Mouse (Mus musculus): Measurements from ENCODE around the gene Sprr3. TPM values are rescaled to one million over a fixed set of nuclear protein-coding genes. Genes with fewer than 3 reads are reported as not detected.

Gene Sprr3
- total RNA-seq (2023): not detected

DNA sequence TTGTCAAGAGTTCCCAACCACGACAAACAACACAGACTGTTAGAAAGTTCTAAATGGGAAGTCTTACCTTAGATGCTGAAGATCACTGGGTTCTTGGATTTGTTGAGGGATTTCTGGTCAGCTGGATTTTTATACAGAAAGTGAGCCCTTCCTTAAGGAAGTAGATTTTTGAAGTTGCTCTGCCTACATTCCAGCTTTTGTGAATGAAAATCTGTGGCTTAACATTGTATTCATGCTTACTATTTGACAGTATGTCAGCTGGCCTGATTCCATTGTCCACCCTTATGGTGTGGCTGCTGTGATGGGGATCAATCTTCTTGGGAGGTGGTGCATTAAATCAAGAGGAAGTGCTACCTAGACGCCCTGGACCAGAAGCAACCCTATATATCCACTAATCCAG, at the start of gene Sprr3:
Gene Sprr3, minus strand, starts transcription at position 101 of the 400 bp plus-strand sequence.

DNA sequence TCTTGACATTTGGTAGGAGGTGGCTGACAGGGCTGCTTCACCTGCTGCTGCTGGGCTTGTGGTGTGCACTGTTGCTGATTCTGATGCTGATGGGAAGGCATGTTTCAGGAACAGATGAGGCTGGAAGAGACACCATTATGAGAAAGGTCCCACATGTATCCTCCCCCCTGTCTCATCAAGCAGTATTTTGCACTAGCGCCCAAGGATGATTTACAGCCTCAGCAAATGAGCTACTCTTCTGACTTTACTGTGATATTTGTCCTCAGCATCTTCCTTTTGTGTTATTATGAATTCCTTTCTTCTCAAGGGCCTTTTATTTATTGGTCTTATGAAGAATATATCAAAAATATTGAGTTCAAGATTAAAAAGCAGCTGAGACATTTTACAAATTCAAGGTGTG, 41.9 kb upstream of the Sprr3 start, which contains the start of gene Sprr4:
Gene Sprr4, minus strand, starts transcription at position 101 of the 400 bp plus-strand sequence.

DNA sequence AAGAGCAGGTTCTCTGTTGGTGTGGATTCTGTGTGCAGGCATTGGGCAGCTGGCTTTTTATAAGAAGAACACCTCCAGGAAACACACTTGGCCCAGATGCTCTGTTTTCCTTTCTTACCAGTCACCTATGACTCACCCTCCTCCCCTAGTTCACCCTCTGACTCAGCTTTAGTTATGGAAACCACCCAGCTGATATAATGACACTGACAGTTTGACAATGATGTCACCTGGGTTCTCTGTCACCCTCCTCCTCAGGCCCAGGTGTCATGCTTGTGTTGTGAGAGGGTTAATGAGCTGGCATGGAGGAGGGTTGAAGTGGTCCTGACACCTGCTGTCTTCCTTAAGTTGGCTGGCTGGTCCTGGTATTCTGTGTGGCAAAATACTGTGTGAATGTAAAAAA, 27.3 kb upstream of the Sprr3 start, which contains the start of gene Sprr1a:
Gene Sprr1a, minus strand, starts transcription at position 33 of the 400 bp plus-strand sequence.

DNA sequence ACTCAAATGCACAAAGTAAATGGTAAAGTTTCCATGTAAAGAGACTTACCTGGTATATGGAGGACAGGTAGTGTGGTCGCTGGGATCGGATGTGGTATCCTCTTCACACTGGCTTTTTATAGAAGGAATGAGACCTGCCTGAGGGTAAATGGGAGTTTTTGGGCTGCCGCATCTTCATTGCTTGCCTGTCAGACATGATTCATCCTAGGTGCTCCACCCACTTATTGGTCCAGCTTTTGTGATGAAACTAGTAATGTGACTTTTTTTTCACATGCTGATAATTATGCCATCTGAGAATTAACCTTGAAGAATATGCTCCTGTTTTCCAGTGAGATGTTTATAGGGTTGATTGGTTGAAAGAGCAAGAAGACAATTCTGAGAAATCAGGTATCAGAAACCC, 19.8 kb downstream of the Sprr3 start, which contains the start of gene Sprr1b:
Gene Sprr1b, minus strand, starts transcription at position 101 of the 400 bp plus-strand sequence.

DNA sequence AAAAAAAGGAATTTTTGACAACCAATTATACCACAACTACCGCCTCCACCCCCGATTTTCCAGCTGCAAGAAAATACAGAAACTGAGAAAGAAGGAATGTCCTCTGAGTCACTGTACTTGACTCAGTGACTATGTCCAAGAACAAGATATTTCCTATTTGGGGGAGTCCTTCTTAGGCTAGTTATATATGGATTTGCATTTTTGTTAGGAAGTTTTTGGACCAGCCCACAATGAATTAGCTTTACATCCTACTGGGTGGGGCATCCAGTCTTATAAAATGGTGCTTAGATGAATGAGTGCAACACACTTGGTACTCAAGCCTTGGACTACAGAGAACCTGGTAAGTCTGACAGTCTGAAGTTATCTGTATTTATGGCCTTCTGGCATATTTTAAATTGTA, 26.2 kb downstream of the Sprr3 start, which contains the start of gene Sprr2k:
Gene Sprr2k, plus strand, starts transcription at position 301 of the 400 bp plus-strand sequence.

DNA sequence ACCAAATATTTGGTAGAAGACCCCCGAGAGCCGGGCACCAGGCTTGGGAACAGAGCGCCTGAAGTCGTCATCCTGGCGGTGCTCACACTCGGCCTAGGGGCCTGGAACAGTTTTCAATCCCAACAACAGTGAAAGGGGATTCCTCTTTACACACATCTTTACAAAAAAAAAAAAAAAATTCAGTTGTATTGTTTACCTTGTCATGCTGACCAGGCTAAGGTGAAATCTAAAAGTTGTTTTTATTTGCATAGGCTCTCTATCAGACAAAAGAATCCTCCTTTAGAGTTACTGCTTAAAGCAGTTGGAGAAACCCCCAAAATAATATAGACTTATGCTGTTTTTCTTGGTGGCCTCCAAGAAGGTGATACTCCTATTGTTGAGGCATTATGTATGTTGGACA, 29.2 kb downstream of the Sprr3 start, which contains the start of gene Gm9774:
Gene Gm9774, minus strand, starts transcription at position 101 of the 400 bp plus-strand sequence.

DNA sequence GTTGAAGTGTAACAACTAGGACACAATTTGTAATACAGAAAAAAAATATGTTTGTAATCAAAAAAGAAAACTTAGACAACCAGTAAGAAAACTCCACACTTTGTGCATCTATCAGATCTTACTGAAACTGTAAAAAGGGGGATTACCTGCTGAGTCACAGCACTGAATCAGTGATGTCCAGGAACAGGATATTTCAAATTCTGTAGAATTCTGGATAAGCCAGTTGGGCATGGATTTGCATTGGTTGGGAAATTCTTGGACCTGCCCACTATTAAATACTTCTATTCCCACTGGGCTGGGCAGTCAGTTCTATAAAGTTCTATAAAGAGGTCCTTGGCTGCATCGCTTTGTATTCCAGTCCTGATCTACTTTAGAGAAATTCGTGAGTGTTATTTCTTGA, 40.7 kb downstream of the Sprr3 start, which contains the start of gene Sprr2j-ps:
Gene Sprr2j-ps, plus strand, starts transcription at position 301 of the 400 bp plus-strand sequence.

DNA sequence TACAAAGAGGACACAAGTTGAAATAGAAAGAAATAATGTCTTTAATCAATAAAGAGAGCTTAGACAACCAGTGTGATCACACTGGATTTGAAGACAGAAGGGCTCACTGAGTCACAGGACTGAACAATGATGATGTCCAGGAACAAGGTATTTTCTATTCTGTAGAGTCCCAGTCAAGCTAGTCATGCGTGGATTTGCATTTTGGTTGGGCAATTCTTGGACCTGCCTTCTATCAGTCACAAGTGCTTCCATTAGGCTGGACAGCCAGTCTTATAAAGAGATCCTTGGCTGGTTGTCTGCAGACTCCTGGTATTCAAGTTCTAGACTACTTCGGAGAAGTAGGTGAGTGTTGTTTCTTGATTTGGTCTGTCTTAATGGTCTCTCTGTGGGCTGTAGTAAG, 50.8 kb downstream of the Sprr3 start, which contains the start of gene Sprr2i:
Gene Sprr2i, plus strand, starts transcription at position 301 of the 400 bp plus-strand sequence.

Other genes with a start within 250 kb of the Sprr3 start
- not detected for gene Sprr2a1, start 242.9 kb downstream of the Sprr3 start, total RNA-seq (2023)
- gene Sprr2a2, start 242.8 kb downstream of the Sprr3 start, total RNA-seq (2023): not detected
- gene Sprr2a3, start 173.3 kb downstream of the Sprr3 start, total RNA-seq (2023): not detected
- not detected for gene Sprr2b, start 142.1 kb downstream of the Sprr3 start, total RNA-seq (2023)
- gene Sprr2d, start 119.6 kb downstream of the Sprr3 start, total RNA-seq (2023): not detected
- not detected for gene Sprr2e, start 106.6 kb downstream of the Sprr3 start, total RNA-seq (2023)
- not detected for gene Sprr2f, start 93.5 kb downstream of the Sprr3 start, total RNA-seq (2023)
- gene Sprr2h, start 73.0 kb downstream of the Sprr3 start, total RNA-seq (2023): not detected
- gene Sprr2i, start 50.7 kb downstream of the Sprr3 start, total RNA-seq (2023): not detected
- not detected for gene Sprr2j-ps, start 40.6 kb downstream of the Sprr3 start, total RNA-seq (2023)
- 1 to 10 TPM in 1 of 2 experiments, under 1 TPM in 1; 0.53 to 1.4 TPM for gene Gm9774, start 29.3 kb downstream of the Sprr3 start, total RNA-seq (2023)
- not detected for gene Sprr2k, start 26.1 kb downstream of the Sprr3 start, total RNA-seq (2023)
- gene Sprr1b, start 19.9 kb downstream of the Sprr3 start, total RNA-seq (2023): not detected
- gene Sprr1a, start 27.2 kb upstream of the Sprr3 start, total RNA-seq (2023): not detected
- gene Sprr4, start 41.8 kb upstream of the Sprr3 start, total RNA-seq (2023): not detected
- not detected for gene 2310046K23Rik, start 75.8 kb upstream of the Sprr3 start, total RNA-seq (2023)
- gene Ivl, start 115.0 kb upstream of the Sprr3 start, total RNA-seq (2023): not detected
- not detected for gene Smcp, start 130.3 kb upstream of the Sprr3 start, total RNA-seq (2023)
- not detected for gene 2210017I01Rik, start 148.8 kb upstream of the Sprr3 start, total RNA-seq (2023)
- gene Lce6a, start 162.9 kb upstream of the Sprr3 start, total RNA-seq (2023): not detected
- not detected for gene Lce1a1, start 189.6 kb upstream of the Sprr3 start, total RNA-seq (2023)
- gene Lce1b, start 198.2 kb upstream of the Sprr3 start, total RNA-seq (2023): not detected
- gene Lce1a2, start 211.6 kb upstream of the Sprr3 start, total RNA-seq (2023): not detected
- gene Lce1c, start 220.5 kb upstream of the Sprr3 start, total RNA-seq (2023): not detected
- not detected for gene Lce1d, start 228.5 kb upstream of the Sprr3 start, total RNA-seq (2023)